Mouse (Mus musculus) right cerebral cortex, postnatal 14 days (tissue): ENCODE measurements around the gene Cd48.
"Not testable (repeated sequence)": the region's sequence is repeated elsewhere in the genome, so short reads cannot be mapped to it uniquely, and the experiment has no call there.

Experiments
- DNase-seq: peaks from one replicate; pipeline ENCODE4 v3.0.0; 2022

Gene Cd48

DNA sequence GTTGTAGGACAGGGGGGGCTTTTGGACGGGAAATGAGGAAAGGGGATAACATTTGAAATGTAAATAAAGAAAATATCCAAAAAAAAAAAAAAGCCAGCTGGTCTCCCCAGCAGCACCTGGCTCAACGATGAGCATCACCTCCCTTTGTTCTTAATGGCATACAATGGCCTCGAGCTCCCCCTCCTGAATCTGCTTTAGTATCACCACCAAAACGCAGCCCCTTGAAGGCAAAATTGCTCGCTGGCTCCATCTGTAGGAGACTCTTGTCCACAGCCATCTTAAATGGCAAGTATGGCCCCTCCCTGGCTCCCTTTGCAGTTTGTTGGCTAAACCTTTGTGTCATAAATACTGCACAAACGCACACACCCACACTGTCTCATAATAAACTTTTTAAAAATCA is 17.2 kb downstream of the Cd48 start:
- peak; percentile 19 for DNase-seq

- DNase-seq: not testable (repeated sequence)
These were observed 31.9 kb downstream of the Cd48 start for GRCm38 (mm10) chr1:171713736-171714135.

- DNase-seq: no peak
These were observed 33.6 kb downstream of the Cd48 start for GRCm38 (mm10) chr1:171715434-171715833.

GRCm38 (mm10) chr1:171716232-171716631 is 34.4 kb downstream of the Cd48 start:
- no peak for DNase-seq

GRCm38 (mm10) chr1:171731195-171731594 is 49.4 kb downstream of the Cd48 start:
- no peak for DNase-seq

DNA sequence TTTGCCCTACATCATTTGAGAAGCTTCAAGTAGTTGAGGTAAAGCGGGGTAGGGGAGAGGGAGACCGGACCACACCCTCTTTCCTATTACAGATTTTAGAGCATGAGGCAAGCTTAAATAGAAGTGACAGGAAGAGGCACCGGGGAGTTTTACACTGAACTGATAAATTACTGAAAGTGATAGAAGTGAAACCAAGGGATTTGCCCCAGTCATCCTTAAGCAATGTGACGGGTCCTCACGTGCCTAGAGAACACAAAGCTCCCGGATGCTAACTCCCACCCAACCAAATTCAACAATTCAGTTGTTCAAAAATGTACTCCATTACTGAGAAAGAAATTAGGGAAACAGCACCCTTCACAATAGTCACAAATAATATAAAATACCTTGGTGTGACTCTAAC is 53.1 kb downstream of the Cd48 start:
- DNase-seq: no peak

GRCm38 (mm10) chr1:171748127-171748969 is 66.5 kb downstream of the Cd48 start:
- no peak for DNase-seq
